Mouse (Mus musculus): ENCODE data around the gene Pgap1.

Pgap1 gene

DNA sequence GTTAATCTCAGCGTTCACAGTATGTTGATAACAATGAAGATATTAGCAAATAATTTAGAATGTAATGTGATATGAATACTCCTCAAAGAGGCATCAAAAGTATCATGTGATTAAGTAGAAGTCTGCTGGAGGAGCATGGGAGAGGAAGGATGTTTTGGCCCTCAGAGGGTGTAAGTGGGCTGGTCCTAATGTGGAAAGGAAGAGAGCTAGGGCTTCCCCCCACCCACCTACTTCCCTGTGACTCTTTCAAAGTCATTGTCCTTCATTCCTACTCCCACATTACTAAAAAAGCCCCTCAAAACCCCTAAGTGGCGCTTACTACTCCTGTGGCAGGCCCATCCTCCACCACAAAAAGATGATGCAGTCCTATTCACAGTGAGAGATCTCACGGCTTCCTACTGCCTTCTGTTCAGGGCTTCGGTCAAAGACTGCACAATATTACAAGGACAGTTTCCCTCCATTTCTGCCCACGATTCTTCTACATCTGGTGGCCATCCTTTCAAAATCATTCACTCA is 37.4 kb downstream of the Pgap1 start:
- DNase-seq (ENCODE audit: low spot score): no peak

DNA sequence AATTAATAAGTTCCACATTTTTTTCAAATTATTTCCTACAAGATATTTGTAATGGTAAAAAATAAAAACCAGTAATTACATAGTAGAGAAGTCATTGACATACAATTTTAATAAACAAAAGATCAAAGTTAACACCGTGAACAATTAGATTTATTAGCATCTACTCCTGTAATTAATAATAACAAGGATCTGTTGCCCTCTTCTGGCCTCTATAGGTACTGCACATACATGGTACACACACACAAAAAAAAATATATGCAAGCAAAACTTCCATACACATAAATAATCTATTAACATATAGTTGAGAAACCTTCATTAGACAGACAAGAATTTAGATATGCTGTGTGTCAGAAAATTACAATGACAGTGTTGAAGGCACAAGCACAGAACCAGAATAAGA is 43.6 kb downstream of the Pgap1 start:
- no peak for DNase-seq (ENCODE audit: low spot score)

DNA sequence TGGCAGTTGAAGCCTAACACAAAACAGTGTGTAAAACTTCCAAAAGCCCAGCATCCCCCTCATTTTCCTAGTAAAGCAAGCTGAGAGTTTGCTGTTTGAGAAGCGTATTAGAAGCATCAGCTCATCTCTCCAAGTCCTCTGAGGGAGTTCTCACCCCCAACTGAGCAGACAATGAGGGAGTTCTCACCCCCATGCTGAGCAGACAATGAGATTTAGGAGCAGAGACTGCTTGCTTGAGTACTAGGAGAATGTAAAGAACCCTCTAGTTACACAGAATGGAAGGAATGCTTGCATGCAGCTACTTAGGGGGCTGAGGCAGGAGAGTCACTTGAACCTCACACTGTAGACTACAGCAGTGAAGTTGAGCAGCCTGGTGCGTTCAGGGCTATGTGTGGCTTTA is 59.0 kb downstream of the Pgap1 start:
- no peak for DNase-seq (ENCODE audit: low spot score)

DNA sequence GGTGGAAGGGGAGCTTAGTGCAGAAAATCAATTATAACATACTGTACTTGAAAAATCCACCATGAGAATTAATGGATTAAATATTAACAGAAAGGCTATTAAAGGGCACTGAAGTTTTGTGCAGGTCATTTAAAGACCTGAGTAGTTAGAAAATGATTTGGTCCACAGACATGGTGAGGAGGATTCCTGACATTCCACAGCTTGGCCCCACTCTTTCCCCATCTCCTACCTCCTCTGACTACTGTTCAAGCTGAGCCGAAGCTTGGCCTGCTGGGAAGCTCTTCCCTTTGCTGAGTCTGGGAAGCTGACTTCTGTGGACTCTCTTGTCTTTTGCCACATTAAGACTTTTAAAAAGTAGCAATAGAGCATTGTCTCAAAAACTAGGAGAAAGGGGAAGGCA is 61.2 kb downstream of the Pgap1 start:
- no peak for DNase-seq (ENCODE audit: low spot score)

DNA sequence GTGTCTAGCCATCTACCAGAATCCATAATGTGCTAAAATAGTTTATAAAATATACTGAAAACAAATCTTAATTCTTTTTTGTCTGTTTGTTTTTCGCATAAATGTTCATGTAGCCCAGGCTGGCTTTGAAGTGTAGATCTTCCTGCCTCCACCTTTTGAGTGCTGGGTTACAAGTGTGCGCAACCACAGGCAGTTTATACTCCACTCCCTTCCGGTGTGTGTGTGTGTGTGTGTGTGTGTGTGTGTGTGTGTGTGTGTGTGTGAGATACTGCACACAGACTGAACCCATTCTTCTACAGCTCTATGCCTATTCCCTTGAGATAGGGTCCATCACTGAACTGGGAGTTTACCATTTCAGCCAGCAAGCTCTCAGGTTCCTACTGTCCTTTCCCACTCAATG is 64.0 kb downstream of the Pgap1 start:
- DNase-seq (ENCODE audit: low spot score): no peak

DNA sequence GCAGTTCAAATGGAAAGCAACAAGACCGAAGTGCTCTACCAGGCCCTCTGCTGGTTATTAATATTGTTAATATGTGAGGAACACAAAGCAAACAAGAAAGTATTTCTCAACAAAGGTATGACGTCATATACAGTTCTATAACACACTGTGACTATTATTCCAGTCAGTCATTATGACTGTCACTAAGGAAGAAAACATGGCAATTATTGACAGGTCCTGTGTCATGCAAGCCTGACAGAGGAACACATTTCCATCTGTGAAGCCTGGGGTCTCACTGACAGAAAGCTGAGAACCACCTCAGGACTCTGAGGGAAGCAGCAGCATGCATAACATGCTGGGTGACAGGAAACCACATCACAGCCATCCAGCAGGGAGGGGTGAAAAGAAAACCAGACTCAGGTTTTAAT is 65.0 kb downstream of the Pgap1 start:
- DNase-seq (ENCODE audit: low spot score): no peak

DNA sequence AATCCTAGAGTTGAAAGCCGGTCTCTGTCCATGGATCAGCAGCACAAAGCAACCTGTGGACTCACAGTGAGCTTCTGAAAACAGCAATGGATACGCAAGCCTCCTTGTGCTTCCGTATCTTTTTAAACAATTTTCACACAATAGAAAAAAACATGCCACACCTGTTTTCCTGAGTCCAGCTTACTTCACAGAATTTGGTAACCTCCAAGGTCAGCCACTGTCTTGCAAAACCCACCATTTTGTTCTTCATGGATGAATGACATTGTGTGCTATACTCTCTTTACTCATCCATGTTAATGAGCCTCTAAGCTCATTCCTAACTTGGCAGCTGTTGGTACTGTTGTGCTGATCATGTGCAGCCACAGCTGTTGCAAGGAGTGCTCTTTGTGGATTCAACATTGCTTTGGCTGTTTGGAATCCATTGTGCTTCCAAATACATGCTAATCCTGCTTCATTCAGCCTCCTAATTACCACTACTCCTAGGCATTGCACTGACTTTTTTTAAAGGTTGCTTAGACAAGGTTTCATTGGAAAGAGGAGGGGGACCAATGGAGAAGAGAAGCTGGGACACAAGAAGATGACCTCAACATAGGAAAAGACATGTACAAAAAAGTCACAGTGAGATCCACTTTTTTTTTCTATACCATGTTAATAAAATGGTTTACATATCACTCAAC is 72.6 kb downstream of the Pgap1 start:
- DNase-seq (ENCODE audit: low spot score): no peak

DNA sequence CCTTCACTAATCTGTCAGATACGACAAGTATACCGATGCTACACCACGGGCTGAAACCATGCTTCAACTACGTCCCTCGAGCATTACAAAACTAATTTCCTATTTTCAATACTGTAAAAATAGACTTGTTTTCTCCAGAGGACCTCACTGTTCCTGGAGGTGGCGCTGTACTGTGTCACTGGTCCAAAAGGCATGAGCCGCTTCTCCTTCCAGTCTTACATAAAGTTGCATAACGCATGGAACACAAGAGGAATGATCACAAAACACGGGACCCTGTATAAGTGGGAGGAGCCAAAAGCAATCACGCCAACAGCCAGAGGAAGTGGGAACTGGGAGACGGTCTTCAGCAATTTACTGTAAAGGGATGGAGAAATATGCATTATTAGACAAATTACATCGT is 77.0 kb downstream of the Pgap1 start:
- DNase-seq (ENCODE audit: low spot score): no peak

DNA sequence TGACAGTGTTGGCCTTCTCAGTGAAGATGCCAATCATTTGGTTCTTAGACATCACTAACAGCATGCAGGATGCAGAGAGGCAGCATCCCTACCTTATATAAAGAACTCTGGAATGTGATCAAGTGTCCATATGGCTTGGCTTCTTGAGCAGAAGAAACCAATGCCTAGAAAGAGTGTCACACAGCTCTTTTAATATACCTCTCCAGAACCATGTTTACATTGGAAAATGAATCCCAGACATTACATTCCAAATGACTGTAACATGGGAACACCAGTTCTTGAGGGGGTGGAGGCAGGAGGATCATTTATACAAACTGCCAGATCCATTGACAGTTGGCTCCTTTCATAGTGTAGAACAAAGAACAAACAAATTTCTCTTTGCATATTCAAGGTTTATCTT is 88.8 kb downstream of the Pgap1 start:
- no peak for DNase-seq (ENCODE audit: low spot score)

DNA sequence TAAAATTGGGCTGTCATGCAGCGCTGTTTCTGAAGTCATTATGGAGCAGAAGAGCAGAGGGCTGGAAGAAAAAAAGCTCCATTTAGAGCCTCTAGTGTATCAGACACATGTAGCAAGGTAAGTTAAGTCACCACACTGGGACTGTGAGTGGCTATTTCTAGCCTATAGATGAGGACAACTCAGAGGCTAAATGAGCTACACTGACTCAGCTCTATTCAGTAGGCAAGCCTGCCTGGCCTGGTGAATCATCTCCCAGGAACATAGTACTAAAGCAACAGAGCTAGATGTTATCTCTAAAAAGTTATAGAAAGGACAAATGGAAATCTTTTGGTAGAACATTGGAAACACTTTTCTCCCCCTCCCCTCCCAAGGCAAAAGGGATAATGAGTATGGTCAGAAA is 90.1 kb downstream of the Pgap1 start:
- DNase-seq (ENCODE audit: low spot score): no peak

DNA sequence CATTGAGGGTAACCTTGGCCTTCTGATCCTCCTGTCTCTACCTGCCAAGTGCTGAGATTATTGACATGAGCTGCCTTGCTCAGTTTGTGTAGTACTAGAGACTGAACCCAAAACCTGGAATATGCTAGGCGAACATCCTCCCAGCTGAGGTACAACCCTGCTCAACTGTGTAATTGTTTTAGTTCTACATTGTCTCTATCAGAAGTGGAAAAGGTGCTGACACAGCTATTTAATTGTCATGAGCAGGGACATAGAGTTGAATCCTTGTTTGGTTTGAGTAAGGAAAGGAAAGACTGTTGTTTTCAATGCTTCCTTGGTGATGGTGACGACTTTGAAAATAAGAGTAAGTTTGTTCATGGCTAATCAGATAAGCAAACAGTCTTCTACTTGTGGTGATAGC is 105.4 kb downstream of the Pgap1 start:
- no peak for DNase-seq (ENCODE audit: low spot score)

DNA sequence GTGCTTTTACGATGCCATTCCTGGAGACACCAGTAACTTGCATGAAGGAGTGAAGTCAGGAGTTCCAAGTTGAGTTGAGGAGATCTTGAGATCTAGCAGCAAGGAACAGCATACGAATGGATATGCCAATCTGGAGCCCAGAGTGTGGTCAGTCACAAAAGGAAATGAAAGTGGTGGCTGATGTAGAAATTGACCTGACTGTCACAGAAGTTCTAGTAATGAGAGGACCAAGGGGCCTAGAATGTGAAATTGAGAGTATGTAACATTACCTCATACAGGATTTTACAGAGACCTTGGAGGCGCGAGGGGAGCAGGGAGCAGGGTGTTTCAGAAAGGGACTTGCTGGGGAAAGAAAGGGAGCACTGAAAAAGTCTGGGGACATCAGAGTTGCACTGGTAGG is 108.7 kb downstream of the Pgap1 start:
- DNase-seq (ENCODE audit: low spot score): no peak

DNA sequence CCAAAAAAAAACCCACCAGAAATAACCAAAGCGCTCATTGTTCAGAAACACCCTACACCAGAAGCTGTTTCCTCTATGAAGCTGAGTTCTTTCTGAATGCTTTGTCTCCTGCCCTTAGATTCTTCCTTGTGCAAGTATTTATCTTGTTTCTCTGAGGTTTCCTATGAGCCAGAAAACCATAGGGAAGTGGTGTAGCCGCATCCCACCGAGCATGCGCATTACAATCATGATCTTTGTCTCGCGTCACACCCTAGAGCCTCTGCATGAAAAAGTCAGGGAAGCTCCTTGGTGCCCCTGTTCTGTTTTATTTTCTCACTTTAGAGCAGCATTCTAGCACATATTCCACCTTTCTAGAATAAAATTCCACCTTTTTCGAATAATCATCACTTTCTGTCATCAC is 113.8 kb downstream of the Pgap1 start:
- no peak for DNase-seq (ENCODE audit: low spot score)

DNA sequence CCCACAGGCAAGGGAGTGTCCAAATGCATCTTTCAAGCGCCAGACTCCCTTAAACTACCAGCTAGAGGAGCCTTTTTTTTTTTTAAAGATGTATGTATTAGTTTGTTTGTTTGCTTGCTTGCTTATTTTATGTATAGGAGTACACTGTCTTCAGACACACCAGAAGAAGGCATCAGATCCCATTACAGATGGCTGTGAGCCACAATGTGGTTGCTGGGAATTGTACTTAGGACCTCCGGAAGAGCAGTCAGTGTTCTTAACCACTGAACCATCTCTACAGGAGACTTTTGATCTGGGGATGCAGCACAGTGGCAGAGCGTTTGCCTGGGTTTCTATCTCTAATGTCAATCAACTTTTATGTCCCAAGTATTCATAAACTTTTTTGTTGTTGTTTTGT is 118.4 kb downstream of the Pgap1 start:
- no peak for DNase-seq (ENCODE audit: low spot score)

DNA sequence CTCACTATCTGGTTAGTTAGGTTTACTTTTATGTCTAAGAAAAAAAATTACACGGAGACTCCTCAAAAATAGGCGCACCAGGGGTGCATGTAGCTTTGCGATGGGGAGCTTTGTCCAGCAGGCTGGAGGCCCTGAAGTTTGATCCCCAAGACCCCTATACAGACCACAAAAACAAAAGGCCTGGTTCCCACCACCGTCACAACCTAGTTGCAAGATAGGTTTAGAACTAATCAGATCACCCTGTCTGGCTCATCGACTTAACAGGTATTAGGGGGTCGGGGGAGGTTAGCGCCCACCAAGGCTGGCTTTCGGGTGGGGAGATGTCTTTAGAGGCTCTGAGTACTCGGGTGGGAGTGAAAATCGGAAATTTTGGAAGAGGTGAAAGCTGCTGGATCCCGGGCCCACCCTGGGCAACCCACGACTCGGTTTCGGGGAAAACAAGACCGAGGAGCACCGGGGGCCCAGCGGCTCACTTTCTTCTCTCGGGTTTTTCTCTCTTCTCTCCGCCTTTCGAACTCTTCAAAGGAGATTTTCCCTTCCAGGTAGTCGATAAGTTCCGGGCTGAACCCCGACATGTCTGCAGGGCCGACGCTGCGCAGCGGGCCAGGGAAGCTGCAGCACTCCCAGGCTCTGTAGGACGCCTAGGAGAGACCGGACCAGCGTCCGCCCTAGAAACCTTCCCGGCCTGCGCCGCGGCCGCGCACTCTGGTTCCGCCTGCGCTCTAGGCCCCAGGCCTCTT is 119.0 kb downstream of the Pgap1 start, which contains the start of gene Gtf3c3:
Gene Gtf3c3, minus strand, starts transcription at position 632 of the 740 bp plus-strand sequence.
- peak; percentile 81 for DNase-seq (ENCODE audit: low spot score)
